Mouse (Mus musculus): ENCODE results near the gene Skida1.

- no peak for TF ChIP-seq CTCF (IDR thresholded peaks at IDR 0.05; ENCODE audit: control insufficient read depth, insufficient read depth, insufficient replicate concordance, low read depth, low read length)
- no peak for TF ChIP-seq POLR2A (IDR thresholded peaks at IDR 0.05; ENCODE audit: control insufficient read depth, low read depth, low read length)
These were observed 2.4 kb upstream of the Skida1 start for GRCm38 (mm10) chr2:18051026-18051830.
